Mouse (Mus musculus) ES-Bruce4 (cell line): Measurements from ENCODE around the gene Filip1l. TPM values are rescaled to one million over a fixed set of nuclear protein-coding genes. Genes with fewer than 3 reads are reported as not detected.

Source experiments
- H3K27ac ChIP-seq: 2 replicates; pipeline ENCODE4 v1.5.1; 2012; ENCODE audit warnings: low read length, inconsistent platforms; ENCODE audit not compliant: insufficient read depth
- H3K27me3 ChIP-seq: 2 replicates; pipeline ENCODE4 v1.6.1; 2012; ENCODE audit warnings: mild to moderate bottlenecking, low read length, inconsistent platforms; ENCODE audit not compliant: control insufficient read depth, poor library complexity, insufficient read depth, severe bottlenecking
- H3K36me3 ChIP-seq: 2 replicates; pipeline ENCODE4 v1.6.1; 2012; ENCODE audit warnings: inconsistent platforms, mild to moderate bottlenecking, low read length, moderate library complexity; ENCODE audit not compliant: control insufficient read depth, poor library complexity, insufficient read depth, severe bottlenecking
- H3K4me1 ChIP-seq: one replicate; pipeline ENCODE4 v1.8.1; 2011; ENCODE audit warnings: low read length; ENCODE audit not compliant: control insufficient read depth, insufficient read depth
- H3K4me3 ChIP-seq: 2 replicates; pipeline ENCODE4 v1.5.1; 2011; ENCODE audit warnings: low read depth, mild to moderate bottlenecking, low read length
- H3K9ac ChIP-seq: 2 replicates; pipeline ENCODE4 v1.6.1; 2012; ENCODE audit warnings: low read depth, mild to moderate bottlenecking, inconsistent platforms; ENCODE audit not compliant: poor library complexity, severe bottlenecking
- H3K9me3 ChIP-seq: replicated peaks from 2 replicates; pipeline ENCODE4 v1.6.1; 2012; ENCODE audit warnings: mild to moderate bottlenecking, low read length, inconsistent platforms; ENCODE audit not compliant: control insufficient read depth, poor library complexity, insufficient read depth, severe bottlenecking
- CTCF ChIP-seq: IDR thresholded peaks from one replicate; pipeline ENCODE4 v1.8.1; 2011; ENCODE audit warnings: low read depth, low read length
- EP300 ChIP-seq: IDR thresholded peaks from 2 replicates; pipeline ENCODE4 v1.6.1; 2011; ENCODE audit warnings: low read depth, low read length; ENCODE audit not compliant: insufficient read depth
- POLR2A ChIP-seq: IDR thresholded peaks from one replicate; pipeline ENCODE4 v1.8.1; 2011; ENCODE audit warnings: low read length; ENCODE audit not compliant: insufficient read depth
- polyA plus RNA-seq: library from polyadenylated mRNA; stranded (reverse); fragments of >200 nt; gene quantifications from 2 replicates; pipeline ENCODE4 v1.2.4, GENCODE M21; 2011; ENCODE audit warnings: low read depth; ENCODE audit not compliant: missing spikeins, insufficient read depth, insufficient read length

The Filip1l gene
- polyA plus RNA-seq, 1 experiment, result 2.0 TPM

DNA sequence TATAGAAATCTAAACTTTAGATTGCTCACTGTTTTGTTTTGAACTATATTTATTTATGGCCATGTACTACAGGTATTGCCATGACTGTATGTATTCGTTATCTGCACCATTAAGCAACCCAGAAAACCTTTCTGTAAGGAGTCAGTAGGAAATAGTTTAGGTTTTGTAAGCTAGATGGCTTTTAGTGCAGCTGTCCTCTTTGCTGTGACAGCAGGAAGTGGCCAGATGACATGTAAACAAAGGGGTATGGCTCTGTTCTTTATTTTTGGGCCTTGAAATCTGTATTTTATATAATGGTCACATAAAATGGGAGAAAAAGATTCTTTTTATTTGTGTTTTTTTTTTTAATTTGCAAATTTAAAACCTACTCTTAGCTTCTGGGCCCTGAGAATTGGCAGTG is 181.9 kb downstream of the Filip1l start:
- H3K9ac ChIP-seq, result no peak overlapping the region
- no peaks in the 10 kb centered on the region for H3K27me3 ChIP-seq
- no peaks in the 10 kb centered on the region for H3K36me3 ChIP-seq
- no peaks in the 10 kb centered on the region for H3K9me3 ChIP-seq
- H3K27ac ChIP-seq, result no peak overlapping the region
- H3K4me3 ChIP-seq, result no peak overlapping the region
- TF ChIP-seq EP300 (no peak), CTCF (no peak), POLR2A (no peak)
- no peaks in the 10 kb centered on the region for H3K4me1 ChIP-seq

- no peak overlapping the region for H3K4me3 ChIP-seq
- H3K9ac ChIP-seq, result no peak overlapping the region
- no peaks in the 10 kb centered on the region for H3K4me1 ChIP-seq
- H3K9me3 ChIP-seq, result no peaks in the 10 kb centered on the region
- no peaks in the 10 kb centered on the region for H3K27me3 ChIP-seq
- no peak for TF ChIP-seq EP300
- no peak for TF ChIP-seq CTCF
- no peak for TF ChIP-seq POLR2A
- H3K27ac ChIP-seq, result no peak overlapping the region
- H3K36me3 ChIP-seq, result no peaks in the 10 kb centered on the region
Observed at GRCm38 (mm10) chr16:57536511-57536910, 183.6 kb downstream of the Filip1l start.

DNA sequence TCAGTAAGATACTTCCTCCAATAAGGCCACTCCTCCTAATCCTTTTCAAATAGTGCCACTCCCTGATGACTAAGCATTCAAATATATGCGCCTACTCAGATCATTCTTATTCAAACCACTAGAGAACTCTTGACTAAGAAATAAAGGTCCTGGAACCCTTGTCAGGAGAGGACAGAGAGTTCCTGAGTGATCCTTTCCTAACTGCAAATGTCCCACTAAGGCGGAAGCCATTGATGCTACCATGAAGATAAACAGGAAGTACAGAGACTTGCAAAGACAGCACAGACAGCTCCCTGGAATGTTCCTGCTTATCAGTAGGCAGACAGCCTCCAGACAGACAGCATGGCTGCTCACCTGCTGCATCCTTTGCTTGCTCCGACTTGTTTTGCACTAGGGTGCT is 190.3 kb downstream of the Filip1l start:
- Histone ChIP-seq H3K9ac (no peak overlapping the region), H3K27ac (peak overlapping the region; percentile 80)
- no peak for TF ChIP-seq CTCF
- no peak for TF ChIP-seq EP300
- TF ChIP-seq POLR2A, result no peak

DNA sequence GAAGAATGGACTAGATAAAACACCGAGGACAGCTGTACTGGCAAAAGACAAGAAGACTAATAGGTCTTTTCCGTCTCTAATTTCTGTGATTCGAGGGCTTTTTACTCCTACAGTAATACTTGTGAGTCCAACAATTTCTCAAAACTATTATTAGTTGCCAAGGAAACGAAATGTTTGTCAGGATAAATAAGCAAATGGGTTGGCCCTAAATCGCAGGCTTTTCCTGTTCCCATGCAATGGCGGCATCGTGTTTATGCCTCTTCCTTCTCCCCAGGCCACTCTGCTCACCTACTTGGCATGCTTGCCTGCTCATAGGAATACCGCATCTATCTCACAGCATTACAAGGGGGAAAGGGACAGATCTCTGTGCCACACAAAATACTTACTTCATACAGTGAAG is 191.5 kb downstream of the Filip1l start:
- no peaks in the 10 kb centered on the region for H3K4me1 ChIP-seq
- H3K9me3 ChIP-seq, result peaks cover 3% of the 10 kb centered on the region
- H3K27ac ChIP-seq, result no peak overlapping the region
- H3K4me3 ChIP-seq, result no peak overlapping the region
- no peak overlapping the region for H3K9ac ChIP-seq
- H3K36me3 ChIP-seq, result no peaks in the 10 kb centered on the region
- no peaks in the 10 kb centered on the region for H3K27me3 ChIP-seq
- TF ChIP-seq CTCF (no peak), EP300 (no peak), POLR2A (no peak)

More for the DNA sequence above, 190.3 kb downstream of the Filip1l start:
- Histone ChIP-seq H3K27me3 (no peaks in the 10 kb centered on the region), H3K4me3 (no peak overlapping the region), H3K4me1 (no peaks in the 10 kb centered on the region), H3K9me3 (peaks cover 3% of the 10 kb centered on the region), H3K36me3 (no peaks in the 10 kb centered on the region)

GRCm38 (mm10) chr16:57546355-57546754 is 193.5 kb downstream of the Filip1l start:
- Histone ChIP-seq H3K9ac (no peak overlapping the region), H3K4me1 (no peaks in the 10 kb centered on the region), H3K27me3 (no peaks in the 10 kb centered on the region), H3K9me3 (peaks cover 3% of the 10 kb centered on the region), H3K36me3 (no peaks in the 10 kb centered on the region), H3K4me3 (no peak overlapping the region), H3K27ac (no peak overlapping the region)
- no peak for TF ChIP-seq CTCF
- TF ChIP-seq POLR2A, result no peak
- TF ChIP-seq EP300, result no peak

- no peaks in the 10 kb centered on the region for H3K4me1 ChIP-seq
- no peak overlapping the region for H3K27ac ChIP-seq
- H3K36me3 ChIP-seq, result no peaks in the 10 kb centered on the region
- peak overlapping the region; percentile 92 for H3K9ac ChIP-seq
- H3K9me3 ChIP-seq, result no peaks in the 10 kb centered on the region
- peak overlapping the region; percentile 70 for H3K4me3 ChIP-seq
- H3K27me3 ChIP-seq, result no peaks in the 10 kb centered on the region
- TF ChIP-seq EP300, result no peak
- no peak for TF ChIP-seq POLR2A
- no peak for TF ChIP-seq CTCF
Observed at GRCm38 (mm10) chr16:57548608-57549007, 195.7 kb downstream of the Filip1l start.
